Mouse (Mus musculus): ENCODE results near the gene Snap29. TPM values are rescaled to one million over a fixed set of nuclear protein-coding genes. Genes with fewer than 3 reads are reported as not detected.
A peak's percentile ranks its signal among the peaks of the same experiment; 100 is the strongest.

Snap29 gene
- total and polyA plus RNA-seq, 2 experiments from 2014 or later: 16.2 to 42.5 TPM

- 80% methylated on average over 1 of the region's 1 CpGs for WGBS
- peak; percentile 68 for TF ChIP-seq CTCF (IDR thresholded peaks at IDR 0.05)
- DNase-seq (ENCODE audit: low spot score) (peak; percentile 22), ATAC-seq (ENCODE audit: low FRiP score) (no peak)
- Histone ChIP-seq H3K9ac (replicated peaks; ENCODE audit: low read length, poor library complexity, severe bottlenecking) (no peak overlapping the region), H3K4me1 (ENCODE audit: insufficient read depth, low read length) (peaks cover 17% of the 10 kb centered on the region), H3K27ac (ENCODE audit: low read depth, low read length) (no peak overlapping the region), H3K9me3 (ENCODE audit: low read length) (no peaks in the 10 kb centered on the region), H3K4me2 (ENCODE audit: low read depth, low read length, poor library complexity, severe bottlenecking) (no peak overlapping the region), H3K27me3 (ENCODE audit: insufficient read depth, low read length) (no peaks in the 10 kb centered on the region), H3K36me3 (ENCODE audit: insufficient read depth, low read length) (no peaks in the 10 kb centered on the region), H3K4me3 (ENCODE audit: low read depth, low read length) (no peak overlapping the region)
These were observed 2.9 kb upstream of the Snap29 start for GRCm38 (mm10) chr16:17402855-17403254.

GRCm38 (mm10) chr16:17405271-17405696, 502 bp upstream of the Snap29 start:
- 0 out of 2 replicates have a peak, but pooled peaks cover 3% of the 10 kb centered on the region for H3K36me3 ChIP-seq (ENCODE audit: insufficient read depth, low read length)
- WGBS: 0% methylated on average over 21 of the region's 22 CpGs
- peak; percentile 76 for DNase-seq (ENCODE audit: low spot score)
- peaks cover 17% of the 10 kb centered on the region for H3K4me1 ChIP-seq (ENCODE audit: insufficient read depth, low read length)
- peak overlapping the region; percentile 65 for H3K4me2 ChIP-seq (ENCODE audit: low read depth, low read length, poor library complexity, severe bottlenecking)
- peak overlapping the region; percentile 81 for H3K9ac ChIP-seq (replicated peaks; ENCODE audit: low read length, poor library complexity, severe bottlenecking)
- H3K4me3 ChIP-seq (ENCODE audit: low read depth, low read length): peak overlapping the region; percentile 82
- no peak for TF ChIP-seq CTCF (IDR thresholded peaks at IDR 0.05)
- no peaks in the 10 kb centered on the region for H3K27me3 ChIP-seq (ENCODE audit: insufficient read depth, low read length)
- no peaks in the 10 kb centered on the region for H3K9me3 ChIP-seq (ENCODE audit: low read length)
- ATAC-seq (ENCODE audit: low FRiP score): peak; percentile 78
- H3K27ac ChIP-seq (ENCODE audit: low read depth, low read length): peak overlapping the region; percentile 91

GRCm38 (mm10) chr16:17406512-17407231, 886 bp downstream of the Snap29 start:
- Histone ChIP-seq H3K9me3 (ENCODE audit: low read length) (no peaks in the 10 kb centered on the region), H3K36me3 (ENCODE audit: insufficient read depth, low read length) (0 out of 2 replicates have a peak, but pooled peaks cover 4% of the 10 kb centered on the region), H3K9ac (replicated peaks; ENCODE audit: low read length, poor library complexity, severe bottlenecking) (peak overlapping the region; percentile 81), H3K4me1 (ENCODE audit: insufficient read depth, low read length) (peaks cover 17% of the 10 kb centered on the region), H3K27ac (ENCODE audit: low read depth, low read length) (no peak overlapping the region), H3K4me3 (ENCODE audit: low read depth, low read length) (peak overlapping the region; percentile 82), H3K4me2 (ENCODE audit: low read depth, low read length, poor library complexity, severe bottlenecking) (peak overlapping the region; percentile 65), H3K27me3 (ENCODE audit: insufficient read depth, low read length) (no peaks in the 10 kb centered on the region)
- ATAC-seq (ENCODE audit: low FRiP score) (no peak), DNase-seq (ENCODE audit: low spot score) (no peak)
- TF ChIP-seq CTCF (IDR thresholded peaks at IDR 0.05): no peak
- WGBS: 39% methylated on average over 9 of the region's 9 CpGs

GRCm38 (mm10) chr16:17409046-17409445, 3.3 kb downstream of the Snap29 start:
- no peak overlapping the region for H3K4me3 ChIP-seq (ENCODE audit: low read depth, low read length)
- H3K27ac ChIP-seq (ENCODE audit: low read depth, low read length): no peak overlapping the region
- H3K9me3 ChIP-seq (ENCODE audit: low read length): no peaks in the 10 kb centered on the region
- H3K27me3 ChIP-seq (ENCODE audit: insufficient read depth, low read length): no peaks in the 10 kb centered on the region
- ATAC-seq (ENCODE audit: low FRiP score) (no peak), DNase-seq (ENCODE audit: low spot score) (no peak)
- no peak for TF ChIP-seq CTCF (IDR thresholded peaks at IDR 0.05)
- peaks cover 17% of the 10 kb centered on the region for H3K4me1 ChIP-seq (ENCODE audit: insufficient read depth, low read length)
- H3K9ac ChIP-seq (replicated peaks; ENCODE audit: low read length, poor library complexity, severe bottlenecking): no peak overlapping the region
- H3K36me3 ChIP-seq (ENCODE audit: insufficient read depth, low read length): 0 out of 2 replicates have a peak, but pooled peaks cover 4% of the 10 kb centered on the region
- WGBS: 89% methylated on average over 2 of the region's 2 CpGs
- no peak overlapping the region for H3K4me2 ChIP-seq (ENCODE audit: low read depth, low read length, poor library complexity, severe bottlenecking)

GRCm38 (mm10) chr16:17410209-17410608, 4.4 kb downstream of the Snap29 start:
- no peaks in the 10 kb centered on the region for H3K9me3 ChIP-seq (ENCODE audit: low read length)
- no peak for TF ChIP-seq CTCF (IDR thresholded peaks at IDR 0.05)
- DNase-seq (ENCODE audit: low spot score) (no peak), ATAC-seq (ENCODE audit: low FRiP score) (no peak)
- H3K27me3 ChIP-seq (ENCODE audit: insufficient read depth, low read length): no peaks in the 10 kb centered on the region
- peaks cover 11% of the 10 kb centered on the region for H3K4me1 ChIP-seq (ENCODE audit: insufficient read depth, low read length)
- no peak overlapping the region for H3K9ac ChIP-seq (replicated peaks; ENCODE audit: low read length, poor library complexity, severe bottlenecking)
- H3K4me3 ChIP-seq (ENCODE audit: low read depth, low read length): no peak overlapping the region
- 0 out of 2 replicates have a peak, but pooled peaks cover 4% of the 10 kb centered on the region for H3K36me3 ChIP-seq (ENCODE audit: insufficient read depth, low read length)
- no peak overlapping the region for H3K4me2 ChIP-seq (ENCODE audit: low read depth, low read length, poor library complexity, severe bottlenecking)
- 80% methylated on average over 4 of the region's 4 CpGs for WGBS
- H3K27ac ChIP-seq (ENCODE audit: low read depth, low read length): no peak overlapping the region

- no peaks in the 10 kb centered on the region for H3K27me3 ChIP-seq (ENCODE audit: insufficient read depth, low read length)
- H3K9me3 ChIP-seq (ENCODE audit: low read length): no peaks in the 10 kb centered on the region
- peaks cover 39% of the 10 kb centered on the region for H3K36me3 ChIP-seq (ENCODE audit: insufficient read depth, low read length)
- no peak overlapping the region for H3K27ac ChIP-seq (ENCODE audit: low read depth, low read length)
- DNase-seq (ENCODE audit: low spot score) (no peak), ATAC-seq (ENCODE audit: low FRiP score) (no peak)
- no peak overlapping the region for H3K9ac ChIP-seq (replicated peaks; ENCODE audit: low read length, poor library complexity, severe bottlenecking)
- no peak for TF ChIP-seq CTCF (IDR thresholded peaks at IDR 0.05)
- H3K4me2 ChIP-seq (ENCODE audit: low read depth, low read length, poor library complexity, severe bottlenecking): no peak overlapping the region
- H3K4me1 ChIP-seq (ENCODE audit: insufficient read depth, low read length): no peaks in the 10 kb centered on the region
- WGBS: 75% methylated on average over 3 of the region's 3 CpGs
- H3K4me3 ChIP-seq (ENCODE audit: low read depth, low read length): no peak overlapping the region
These were observed 17.2 kb downstream of the Snap29 start for GRCm38 (mm10) chr16:17423021-17423420.

Measured in midbrain, postnatal 0 days (tissue).